Mouse (Mus musculus) forelimb bud, embryonic 11.5 days (tissue): ENCODE data around the gene Olfr9.
"Not testable (repeated sequence)": the region's sequence is repeated elsewhere in the genome, so short reads cannot be mapped to it uniquely, and the experiment has no call there.

Source experiments
- DNase-seq: peaks from one replicate; pipeline ENCODE4 v3.0.0-alpha.2; 2012; ENCODE audit warnings: low read depth, low spot score

Olfr9 gene

DNA sequence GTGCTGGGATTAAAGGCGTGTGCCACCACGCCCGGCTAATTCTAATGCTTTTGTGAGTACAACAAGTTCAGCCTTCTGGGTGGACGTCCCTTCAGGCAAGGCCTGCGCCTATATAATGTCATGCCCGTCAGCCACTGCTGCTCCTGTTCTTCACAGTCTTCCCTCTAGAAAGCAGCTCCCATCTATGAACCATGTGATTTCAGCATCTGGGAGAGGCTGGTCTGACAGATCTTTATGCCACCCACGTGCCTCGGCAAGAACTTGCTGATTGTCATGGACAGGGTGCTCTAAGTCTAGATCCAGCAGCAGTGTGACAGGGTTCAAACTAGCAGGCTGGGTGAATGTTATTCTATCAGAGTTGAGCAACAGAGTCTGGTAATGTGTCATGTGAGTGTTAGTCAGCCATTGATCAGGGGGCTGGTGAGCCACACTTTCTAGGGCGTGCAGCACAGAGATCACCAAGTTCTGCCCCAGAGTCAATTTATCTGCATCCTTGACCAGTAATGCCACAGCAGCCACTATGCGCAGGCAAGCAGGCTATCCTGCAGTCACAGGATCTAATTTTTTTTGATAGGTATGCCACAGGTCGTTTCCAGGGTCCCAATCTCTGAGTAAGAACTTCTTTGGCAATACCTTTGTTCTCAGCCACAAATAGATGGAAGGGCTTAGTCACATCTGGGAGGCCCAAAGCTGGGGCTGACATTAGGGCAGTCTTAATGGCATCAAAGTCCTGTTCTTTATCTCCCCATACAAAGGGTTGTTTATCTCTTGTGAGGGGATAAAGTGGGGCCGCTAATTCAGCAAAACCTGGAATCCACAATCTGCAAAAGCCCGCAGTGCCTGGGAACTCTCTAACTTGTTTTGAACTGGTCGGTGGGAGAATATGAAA lies 15.0 kb downstream of the Olfr9 start:
- no peak for DNase-seq

DNA sequence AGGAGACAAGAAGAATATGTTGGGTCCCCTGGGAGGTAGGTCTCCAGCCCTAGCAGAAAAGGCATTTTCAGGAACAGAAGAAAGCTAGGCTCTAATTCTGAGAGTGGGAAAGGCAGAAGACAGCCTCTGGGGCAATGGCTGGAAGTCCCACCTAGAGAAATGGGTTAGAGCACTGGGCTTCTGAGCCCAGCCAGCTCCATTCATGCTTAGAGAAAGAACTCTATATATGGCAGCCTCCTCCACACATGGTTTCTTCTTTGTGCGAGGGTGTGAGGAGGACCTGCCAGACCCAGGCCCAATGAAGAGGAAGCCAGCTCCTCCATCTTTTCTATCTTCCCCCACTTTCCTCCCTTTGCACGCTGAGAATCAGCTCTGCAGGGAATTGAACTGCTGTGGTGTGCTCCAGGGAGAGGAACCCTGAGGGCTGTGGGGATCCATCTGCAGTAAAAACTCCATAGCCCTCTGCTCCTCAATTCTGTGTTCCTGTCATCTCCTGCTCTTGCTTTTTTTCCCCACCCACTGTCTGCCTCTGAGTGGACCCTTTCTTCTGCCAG lies 21.1 kb downstream of the Olfr9 start, which contains the start of gene Olfr763:
Gene Olfr763 (plus strand): TSS at position 504 of the 554 bp plus-strand sequence.
- DNase-seq = no peak

GRCm38 (mm10) chr10:129011511-129011910 lies 22.3 kb downstream of the Olfr9 start:
- DNase-seq = not testable (repeated sequence)

DNA sequence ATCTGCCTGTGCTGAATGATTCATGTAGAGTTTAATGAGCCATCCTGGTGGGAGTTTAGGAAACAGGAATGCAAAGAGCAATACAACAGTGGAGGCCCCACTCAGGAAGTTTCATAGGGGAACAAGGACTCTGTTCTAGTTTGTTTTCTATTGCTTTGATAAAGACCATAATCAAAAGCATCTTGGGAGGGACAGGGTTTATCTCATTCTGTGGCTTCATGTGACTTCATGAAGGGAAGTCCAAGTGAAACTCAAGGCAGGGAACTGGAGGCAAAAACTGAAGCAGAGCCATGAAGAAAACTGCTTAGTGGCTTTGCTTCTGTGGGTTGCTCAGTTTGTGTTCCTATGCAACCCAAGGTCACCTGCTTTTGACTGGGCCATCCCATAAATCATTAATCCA lies 25.2 kb downstream of the Olfr9 start:
- no peak for DNase-seq

- DNase-seq = no peak
Observed at GRCm38 (mm10) chr10:129023319-129023718, 34.1 kb downstream of the Olfr9 start.

DNA sequence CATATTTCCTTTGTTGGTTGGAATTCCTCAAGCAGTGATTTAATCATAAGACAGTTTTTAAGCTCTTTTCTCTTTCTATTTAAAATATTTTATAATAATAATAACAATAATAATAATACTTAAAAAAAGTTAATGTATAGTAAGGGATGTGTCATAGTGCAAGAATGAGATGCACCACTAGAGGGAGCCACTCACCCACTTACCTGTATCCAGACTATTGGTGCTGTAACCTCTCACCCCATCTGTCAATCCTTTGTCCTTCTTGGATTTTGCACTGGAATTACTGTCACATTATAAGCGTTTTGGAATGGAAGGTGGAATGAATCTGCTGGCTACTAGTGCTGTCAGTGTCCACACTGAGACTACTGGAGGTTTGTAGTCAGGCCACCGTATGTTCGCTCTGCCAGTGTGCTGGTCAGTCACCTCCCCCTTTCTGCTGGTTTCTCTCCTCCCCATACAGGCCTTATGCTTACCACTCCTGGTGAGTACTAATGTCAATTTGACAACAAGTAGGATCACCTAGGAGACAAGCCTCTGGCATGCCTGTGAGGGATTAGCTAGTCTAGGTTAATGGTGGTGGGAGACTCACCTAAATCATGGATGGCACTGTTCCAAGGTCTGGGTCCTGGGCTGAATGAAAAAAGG lies 36.9 kb downstream of the Olfr9 start:
- DNase-seq = peak; percentile 58

DNA sequence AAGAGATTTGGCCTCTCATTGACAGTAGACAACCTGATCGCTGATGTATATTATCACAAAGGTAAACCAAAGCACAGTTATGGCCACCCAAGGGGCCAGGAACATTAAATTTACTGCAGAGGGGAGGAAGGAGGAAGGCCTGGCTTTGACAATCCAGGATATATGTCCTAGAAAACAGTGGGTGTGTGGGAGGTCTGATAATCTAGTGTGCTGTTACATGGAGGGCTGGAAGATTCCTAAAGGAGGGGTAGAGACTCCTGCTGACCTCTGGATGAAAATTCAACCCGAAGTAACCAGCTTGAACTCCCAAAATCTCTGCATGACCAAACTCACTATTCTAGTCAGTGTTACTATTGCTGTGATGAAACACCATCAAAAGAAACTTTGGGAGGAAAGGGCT lies 39.1 kb downstream of the Olfr9 start:
- DNase-seq = no peak

- DNase-seq = no peak
Observed at GRCm38 (mm10) chr10:129039796-129040195, 50.6 kb downstream of the Olfr9 start, which contains the start of gene Olfr764-ps1. Olfr764-ps1 (minus strand) TSS chr10:129039896.
